Mouse (Mus musculus): ENCODE results near the gene Nelfa.
"Not testable (repeated sequence)": the region's sequence is repeated elsewhere in the genome, so short reads cannot be mapped to it uniquely, and the experiment has no call there.

The Nelfa gene

GRCm38 (mm10) chr5:33936120-33936707 is at the start of gene Nelfa:
Gene Nelfa, minus strand, starts transcription at chr5:33936413.
- peak; percentile 98 for DNase-seq (ENCODE audit: low spot score in 2 of 2)

- peak; percentile 82 to 88 for DNase-seq (ENCODE audit: low spot score in 2 of 2)
Observed at GRCm38 (mm10) chr5:33983309-33984121, 47.3 kb upstream of the Nelfa start, which contains the start of gene Gm1673. Gene Gm1673, plus strand, starts transcription at chr5:33983433.

DNA sequence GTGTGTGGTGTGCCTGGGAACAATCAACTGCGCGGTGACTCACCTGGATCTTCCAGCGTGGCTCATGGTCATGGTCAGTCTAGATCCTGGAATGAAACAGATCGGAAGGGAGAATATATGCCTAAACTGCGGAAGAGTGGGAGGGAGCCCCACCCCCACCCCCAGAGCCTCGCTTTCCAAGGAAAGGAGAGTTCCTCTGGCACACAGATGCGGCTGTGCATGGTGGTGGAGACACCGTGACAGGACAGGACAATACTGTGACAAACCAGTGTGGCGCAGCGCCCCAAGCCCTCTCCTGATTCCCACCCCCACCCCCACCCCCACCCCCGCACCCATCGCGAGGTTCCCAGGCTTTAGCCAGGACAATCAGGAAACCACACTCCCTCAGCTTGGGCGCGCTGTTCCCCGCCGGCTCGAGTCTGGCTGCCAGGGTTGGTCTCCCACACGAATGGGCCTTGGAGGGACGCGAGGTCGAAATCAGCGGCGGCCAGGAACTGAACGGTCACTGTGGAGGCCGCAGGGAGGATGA is 46.6 kb upstream of the Nelfa start:
- no peak for DNase-seq (ENCODE audit: low spot score in 2 of 2)

- no peak for DNase-seq (ENCODE audit: low spot score in 2 of 2)
Observed at GRCm38 (mm10) chr5:33976267-33976666, 40.1 kb upstream of the Nelfa start.

GRCm38 (mm10) chr5:33974736-33975135 is 38.5 kb upstream of the Nelfa start:
- DNase-seq (ENCODE audit: low spot score in 2 of 2) = no peak

GRCm38 (mm10) chr5:33959382-33959781 is 23.2 kb upstream of the Nelfa start:
- no peak for DNase-seq (ENCODE audit: low spot score in 2 of 2)

DNA sequence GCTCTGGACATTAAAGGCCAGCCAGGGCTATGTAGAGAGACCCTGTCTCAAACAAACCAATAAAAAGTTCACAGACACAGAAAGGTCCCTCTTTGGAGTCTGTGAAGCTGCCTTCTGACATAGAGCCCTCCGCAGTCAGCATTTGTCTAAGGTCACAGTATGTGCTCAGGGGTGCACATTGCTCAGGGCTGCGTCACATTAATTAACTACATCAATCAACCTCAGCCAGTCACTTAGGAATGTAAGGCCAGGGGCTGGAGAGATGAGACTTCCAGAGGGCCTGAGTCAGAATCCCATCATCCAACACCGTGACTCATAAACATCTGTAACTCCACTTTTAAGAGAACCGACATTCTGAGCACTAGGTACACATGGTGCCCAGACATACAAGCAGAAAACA is 19.7 kb upstream of the Nelfa start:
- DNase-seq (ENCODE audit: low spot score in 2 of 2) = no peak

GRCm38 (mm10) chr5:33954354-33954753 is 18.1 kb upstream of the Nelfa start:
- peak; percentile 74 to 85 for DNase-seq (ENCODE audit: low spot score in 2 of 2)

DNA sequence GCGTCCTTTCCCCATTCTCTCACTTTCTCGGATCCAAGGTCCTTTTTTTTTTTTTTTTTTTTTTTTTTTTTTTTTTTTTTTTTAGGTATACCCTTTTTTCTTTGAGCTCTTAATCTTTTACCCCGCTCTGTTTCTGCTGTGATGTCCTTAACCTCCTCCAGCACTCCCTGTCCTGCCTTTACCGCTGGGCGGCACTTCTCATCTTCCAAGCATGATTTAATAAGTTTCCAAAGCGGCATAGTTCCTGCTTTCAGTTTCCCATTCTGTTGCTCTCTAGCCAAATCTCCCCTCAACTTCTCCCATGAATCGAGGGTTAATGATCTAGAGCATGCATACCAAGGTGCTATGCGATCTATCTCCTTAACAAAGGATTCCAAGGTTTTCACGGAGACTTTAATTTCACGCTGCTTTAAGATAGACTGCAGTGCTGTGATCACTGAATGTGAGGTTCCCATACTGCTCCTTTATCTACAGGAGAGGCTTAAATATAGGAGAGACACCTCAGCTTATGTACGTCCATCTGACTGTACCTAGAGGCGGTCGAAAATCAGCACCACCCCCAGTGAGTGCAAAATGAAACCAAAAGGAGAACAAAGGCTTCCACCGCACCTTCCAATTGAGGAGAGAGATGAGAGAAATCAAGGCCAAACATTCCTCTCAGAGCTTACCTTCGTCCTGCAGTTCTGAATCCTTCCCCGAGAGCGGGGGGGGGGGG is 17.4 kb upstream of the Nelfa start:
- DNase-seq (ENCODE audit: low spot score in 2 of 2) = no peak

GRCm38 (mm10) chr5:33948314-33948713 is 12.1 kb upstream of the Nelfa start:
- DNase-seq (ENCODE audit: low spot score in 2 of 2) = no peak

DNA sequence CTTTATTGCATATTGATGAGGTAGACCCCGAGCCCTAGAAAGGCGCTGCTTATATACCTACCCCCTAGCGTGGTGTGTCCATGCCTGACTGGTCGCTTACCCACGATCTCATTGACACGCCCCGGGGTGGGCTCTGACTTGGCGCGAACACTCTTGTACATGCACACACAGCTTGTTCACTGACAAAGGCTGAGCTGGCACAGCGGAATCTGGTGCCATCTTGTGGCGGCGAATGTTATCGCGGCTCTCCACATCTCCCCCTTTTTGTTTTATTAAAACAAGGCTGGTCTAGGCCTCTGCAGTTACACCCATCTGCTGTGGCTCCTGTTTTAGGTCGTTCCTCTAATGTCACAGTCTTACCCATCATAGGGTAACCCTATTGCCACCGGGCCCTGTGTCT is 10.8 kb upstream of the Nelfa start:
- not testable (repeated sequence) for DNase-seq (ENCODE audit: low spot score in 2 of 2)

GRCm38 (mm10) chr5:33938448-33938847 is 2.2 kb upstream of the Nelfa start:
- DNase-seq (ENCODE audit: low spot score in 2 of 2) = no peak

- no peak for DNase-seq (ENCODE audit: low spot score in 2 of 2)
Observed at GRCm38 (mm10) chr5:33937230-33937629, 1.0 kb upstream of the Nelfa start.

GRCm38 (mm10) chr5:33935700-33936111 is 507 bp downstream of the Nelfa start:
- DNase-seq (ENCODE audit: low spot score in 2 of 2) = no peak

DNA sequence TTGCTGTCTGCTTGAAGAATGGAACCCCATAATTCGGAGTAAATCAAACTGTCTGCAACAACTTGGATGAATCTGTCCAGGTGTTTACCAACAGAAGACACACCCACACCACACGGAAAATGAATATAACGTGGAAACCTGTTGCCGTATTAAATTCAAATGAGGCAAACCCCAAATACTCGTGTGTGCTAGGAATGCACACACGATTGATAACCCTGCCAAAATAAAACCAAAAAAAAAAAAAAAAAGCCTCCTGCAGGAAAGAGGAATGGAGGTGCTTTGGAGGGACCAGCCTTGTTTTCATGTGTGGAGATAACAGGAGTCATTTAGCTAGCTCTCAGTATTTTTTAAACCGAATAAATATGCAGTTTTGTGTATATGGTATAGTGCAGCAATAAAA is 1.3 kb downstream of the Nelfa start:
- DNase-seq (ENCODE audit: low spot score in 2 of 2) = no peak

GRCm38 (mm10) chr5:33934081-33934480 is 2.1 kb downstream of the Nelfa start:
- DNase-seq (ENCODE audit: low spot score in 2 of 2) = no peak

DNA sequence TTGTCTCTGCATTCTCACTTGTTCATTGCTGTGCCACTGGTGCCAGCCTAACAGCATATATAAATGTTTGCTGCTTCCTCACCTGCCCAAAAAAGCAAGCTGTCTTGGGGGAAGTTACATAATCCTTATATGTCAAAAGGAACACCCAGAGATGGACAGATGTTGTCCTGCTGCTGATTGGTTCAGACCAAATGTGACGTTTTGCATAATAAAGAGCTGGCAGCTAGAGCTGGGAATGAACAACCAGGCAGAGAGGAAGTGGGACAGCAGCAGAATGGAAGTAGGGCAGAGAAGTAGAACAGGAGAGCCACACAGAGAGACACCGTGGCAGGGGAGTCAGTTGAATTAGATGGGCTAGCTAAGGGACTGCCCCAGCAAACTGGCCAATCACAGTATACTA is 3.8 kb downstream of the Nelfa start:
- no peak for DNase-seq (ENCODE audit: low spot score in 2 of 2)

GRCm38 (mm10) chr5:33926170-33926569 is 10.0 kb downstream of the Nelfa start:
- DNase-seq (ENCODE audit: low spot score in 2 of 2) = no peak

- DNase-seq (ENCODE audit: low spot score in 2 of 2) = no peak
Observed at GRCm38 (mm10) chr5:33922566-33922965, 13.6 kb downstream of the Nelfa start.

DNA sequence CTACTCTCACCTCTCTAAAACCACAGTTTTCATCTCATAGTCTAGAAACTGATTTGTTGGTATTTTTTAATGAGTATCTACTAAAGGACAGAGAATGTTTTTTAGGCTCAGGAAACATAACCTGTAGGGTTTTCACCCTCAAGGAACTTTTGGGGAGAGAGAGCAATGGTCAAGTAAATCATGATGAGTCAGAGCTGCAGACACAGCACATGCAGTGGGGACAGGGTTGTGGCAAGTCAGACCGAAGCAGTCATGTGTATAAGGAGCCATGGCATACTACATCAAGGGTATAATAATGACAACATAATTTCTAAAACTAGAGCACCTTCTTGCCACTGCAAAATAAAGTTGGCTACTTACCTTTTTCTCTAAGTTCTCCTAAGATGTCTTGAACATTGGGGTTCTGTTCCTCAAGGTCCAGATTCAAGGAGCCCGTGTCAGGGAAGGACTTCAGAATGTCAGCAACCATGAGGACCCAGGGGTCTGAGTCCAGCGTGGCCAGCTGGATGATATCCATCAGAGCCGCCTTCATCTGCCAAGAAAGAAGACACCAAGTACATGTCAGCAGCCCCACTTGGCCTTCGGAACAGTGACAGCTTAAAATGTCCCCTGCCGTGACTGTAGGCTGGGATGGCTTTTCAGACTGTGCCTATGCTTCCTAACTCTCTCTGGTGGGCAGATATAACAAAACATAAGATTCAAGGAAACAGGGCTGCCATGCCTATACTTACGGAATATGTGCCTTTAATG is 14.6 kb downstream of the Nelfa start:
- DNase-seq (ENCODE audit: low spot score in 2 of 2) = no peak

GRCm38 (mm10) chr5:33920924-33921323 is 15.3 kb downstream of the Nelfa start:
- no peak for DNase-seq (ENCODE audit: low spot score in 2 of 2)

DNA sequence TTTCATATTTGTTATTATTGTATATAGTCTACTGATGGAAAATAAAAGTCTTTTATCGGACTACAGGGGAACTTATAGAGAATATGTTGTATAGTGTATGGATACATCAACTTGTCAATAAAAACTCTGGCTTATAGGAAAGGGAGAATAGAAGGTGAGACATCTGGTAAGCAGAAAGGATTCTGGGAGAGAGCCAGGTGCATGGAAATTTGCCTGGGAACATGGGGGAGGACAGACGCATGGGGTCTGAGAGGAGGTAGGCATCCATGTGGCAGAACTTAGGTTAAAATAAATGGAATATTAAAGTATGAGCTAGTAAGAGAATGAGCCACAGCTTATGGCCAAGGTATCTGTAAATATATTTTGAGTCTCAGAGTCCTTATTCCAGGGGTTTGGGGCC is 16.2 kb downstream of the Nelfa start:
- DNase-seq (ENCODE audit: low spot score in 2 of 2) = no peak

Measured in frontal cortex, postnatal 14 days (tissue).